Mouse (Mus musculus): ENCODE results near the gene Rnf11.
A peak's percentile ranks its signal among the peaks of the same experiment; 100 is the strongest.
"Not testable (repeated sequence)": the region's sequence is repeated elsewhere in the genome, so short reads cannot be mapped to it uniquely, and the experiment has no call there.

Rnf11 gene

DNA sequence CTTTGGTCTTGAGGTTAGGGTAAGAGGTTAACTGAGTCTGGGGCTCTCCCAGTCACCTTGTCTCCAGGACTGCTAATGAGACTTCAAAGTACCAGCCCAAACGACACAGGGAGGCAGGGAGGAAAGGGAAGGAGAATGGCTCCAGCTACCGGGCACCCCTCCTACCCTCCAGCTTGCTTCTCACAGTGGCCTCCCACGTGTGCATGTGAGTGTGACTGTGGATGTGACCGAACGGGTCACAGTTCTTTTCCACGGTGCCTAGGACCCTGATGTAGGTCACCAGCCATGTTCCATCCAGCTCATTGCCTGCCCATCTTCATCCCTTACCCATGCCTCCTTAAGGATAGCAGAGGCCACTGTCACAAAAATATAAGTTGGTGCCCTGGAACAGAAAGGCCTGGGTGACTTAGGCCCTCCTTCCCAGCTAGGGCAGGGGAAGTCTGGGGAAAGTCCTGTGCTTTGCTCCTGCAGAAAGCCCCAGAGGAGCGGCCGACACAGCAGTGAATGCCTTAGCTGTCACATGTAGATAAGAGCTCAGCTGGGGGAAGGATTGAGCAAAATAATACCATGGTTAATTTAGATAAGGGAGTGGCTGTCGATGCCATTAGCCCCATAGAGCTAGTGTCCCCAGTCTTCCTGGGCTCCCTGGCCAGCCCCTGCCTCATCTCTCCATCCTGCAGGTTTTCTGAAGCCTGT is 73.7 kb downstream of the Rnf11 start:
- no peak for DNase-seq

- DNase-seq = peak; percentile 38 to 49
These were observed 76.6 kb downstream of the Rnf11 start for GRCm38 (mm10) chr4:109407701-109408485.

DNA sequence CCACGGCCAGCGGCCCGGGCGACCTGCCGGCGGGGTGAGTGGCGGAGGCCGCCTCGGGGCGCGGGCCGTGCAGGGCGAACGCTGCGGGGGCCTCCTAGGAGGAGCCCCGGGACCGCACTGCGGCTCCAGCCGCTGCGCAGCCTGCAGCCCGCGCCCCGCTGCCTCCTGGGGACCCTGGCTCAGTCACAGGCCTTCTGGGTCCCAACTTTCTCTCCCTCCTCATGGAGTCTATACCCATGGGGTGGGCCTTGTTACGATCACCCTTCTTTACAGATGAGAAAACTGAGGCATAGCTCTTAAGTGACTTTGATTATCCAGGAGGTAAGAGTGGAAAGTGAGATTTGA is 77.4 kb downstream of the Rnf11 start:
- DNase-seq = no peak

- peak; percentile 75 to 78 for DNase-seq
These were observed 77.9 kb downstream of the Rnf11 start, which contains the start of gene Ttc39a for GRCm38 (mm10) chr4:109406486-109407175. Gene Ttc39a, plus strand, starts transcription at chr4:109406623.

DNA sequence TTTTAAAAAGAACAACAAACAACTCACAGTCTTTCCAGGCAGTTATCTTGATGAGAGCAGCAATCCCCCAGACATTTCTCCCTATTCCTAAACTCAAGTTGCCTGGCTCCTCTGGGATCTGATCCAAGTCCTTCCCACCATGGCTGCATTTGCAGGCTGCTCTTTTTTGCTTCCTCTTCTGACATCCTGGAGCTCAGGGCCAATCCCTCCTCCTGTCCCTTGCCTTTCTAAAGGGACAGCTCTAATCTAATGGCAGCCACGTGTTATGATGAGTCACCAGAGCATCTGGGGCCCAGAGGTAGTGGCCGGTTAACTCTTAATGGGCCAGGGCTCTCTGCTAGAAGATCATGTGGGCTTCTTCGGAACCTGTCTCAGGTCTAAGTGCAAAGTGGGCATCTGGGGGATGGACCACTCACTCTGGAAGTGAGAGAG is 78.5 kb downstream of the Rnf11 start:
- DNase-seq = peak; percentile 65 to 67

GRCm38 (mm10) chr4:109405415-109405814 is 79.1 kb downstream of the Rnf11 start:
- no peak for DNase-seq

GRCm38 (mm10) chr4:109404908-109405307 is 79.6 kb downstream of the Rnf11 start:
- DNase-seq = not testable (repeated sequence)

- peak; percentile 25 to 42 for DNase-seq
These were observed 83.3 kb downstream of the Rnf11 start for GRCm38 (mm10) chr4:109401176-109401689.

All from cerebellum, postnatal 14 days (tissue).